Mouse (Mus musculus) layer of hippocampus, adult 8-10 months (tissue): ENCODE results near the gene Ntn3. TPM values are rescaled to one million over a fixed set of nuclear protein-coding genes. Genes with fewer than 3 reads are reported as not detected.
A peak's percentile ranks its signal among the peaks of the same experiment; 100 is the strongest.

Experiments used
- DNase-seq, 2 experiments: peaks; one replicate each; pipeline ENCODE4 v3.0.0; 2022; ENCODE audit warnings: low spot score in 2 of 2
- total RNA-seq, 4 experiments: library from RNA; stranded (reverse); gene quantifications; 2 replicates each; pipeline ENCODE4 v1.2.4; 2022

The Ntn3 gene
- 10 to 100 TPM in 1 of 4 experiments, 1 to 10 TPM in 3; 8.6 to 10.1 (median 9.3) TPM for total RNA-seq

DNA sequence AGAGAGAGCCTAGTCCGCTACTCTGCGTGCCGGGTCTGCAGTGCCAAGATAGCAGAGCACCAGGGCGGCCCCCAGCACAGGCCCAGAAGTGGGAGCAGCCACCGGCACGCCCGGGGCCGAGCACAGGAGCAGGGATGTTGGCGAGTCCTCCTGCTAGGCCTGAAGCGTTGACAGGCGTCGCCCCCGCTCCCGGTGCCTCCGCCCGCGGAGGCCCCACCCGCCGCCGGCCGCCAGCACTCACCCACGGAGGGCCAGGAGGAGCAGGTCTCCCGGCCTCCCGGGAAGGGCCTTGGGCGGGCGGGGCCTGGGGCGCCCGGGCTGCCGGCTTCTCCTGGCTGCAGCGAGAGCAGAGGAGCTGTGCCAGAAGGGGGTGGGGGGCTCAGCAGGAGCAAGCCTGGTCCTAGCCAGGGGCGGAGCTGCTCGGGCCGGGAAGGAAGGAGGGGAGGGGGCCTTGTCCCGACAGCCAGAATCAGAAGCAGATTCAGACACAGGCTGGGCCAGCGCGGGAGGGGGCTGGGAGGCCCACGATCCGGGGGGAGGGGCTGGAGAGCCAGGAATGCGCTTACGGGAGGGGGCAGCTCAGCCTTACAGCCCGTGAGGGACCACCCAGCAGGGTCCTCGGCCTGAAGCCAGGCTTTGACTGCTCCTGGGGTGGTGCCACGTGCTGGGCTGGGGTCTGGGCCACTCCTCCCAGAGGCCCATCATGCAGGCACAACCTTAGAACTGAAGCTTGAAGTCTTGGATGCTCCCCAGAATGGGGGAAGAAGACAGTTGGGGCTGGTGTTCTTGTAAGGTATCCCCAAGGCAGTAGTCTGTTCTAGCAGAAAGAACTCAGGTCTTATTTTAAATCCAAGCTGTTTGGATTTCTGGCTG lies at the start of gene Ntn3:
TSS of gene Ntn3 (minus strand) at position 489 of the 873 bp plus-strand sequence.
- DNase-seq = no peak

DNA sequence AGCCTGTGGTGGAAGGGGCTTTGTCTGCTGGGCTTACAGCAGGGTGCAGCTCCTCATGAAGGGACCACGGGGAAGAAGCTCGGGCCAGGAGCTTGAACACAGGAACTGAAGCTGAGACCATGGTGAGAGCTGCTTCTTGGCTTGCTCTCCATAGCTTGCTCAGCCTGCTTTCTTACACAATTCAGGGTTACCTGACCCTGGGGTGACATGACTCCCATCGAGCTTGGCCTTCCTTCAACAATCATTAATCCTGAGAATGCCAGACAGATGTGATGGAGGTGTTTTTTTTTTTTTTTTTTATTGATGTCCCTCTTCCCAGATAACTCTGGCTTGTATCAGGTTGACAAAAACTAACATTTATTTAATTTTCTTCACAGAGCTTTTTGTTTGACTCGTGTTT lies 49.6 kb upstream of the Ntn3 start:
- DNase-seq = no peak

- DNase-seq = no peak
Measured at GRCm38 (mm10) chr17:24252329-24252728, 43.0 kb upstream of the Ntn3 start.

GRCm38 (mm10) chr17:24251320-24252069 lies 42.2 kb upstream of the Ntn3 start, which contains the start of gene Ccnf:
TSS of gene Ccnf (minus strand) at chr17:24251484.
- DNase-seq = peak; percentile 95 to 96

DNA sequence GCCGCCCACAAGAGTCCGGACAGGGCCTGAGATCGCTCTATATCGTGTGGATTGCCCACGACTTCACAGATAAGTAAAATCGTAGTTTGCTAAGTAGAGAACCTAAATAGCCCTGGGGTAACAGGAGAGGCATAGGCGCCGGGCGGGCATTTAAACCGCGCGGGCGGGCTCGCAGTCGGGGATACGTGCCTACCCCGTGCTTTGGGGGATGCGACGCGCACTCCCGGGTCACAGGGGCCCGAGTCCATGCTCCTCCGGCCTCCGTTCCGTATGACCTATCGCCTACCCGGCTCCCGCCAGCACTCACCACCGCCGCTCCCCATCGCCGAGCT lies 41.6 kb upstream of the Ntn3 start:
- no peak for DNase-seq

DNA sequence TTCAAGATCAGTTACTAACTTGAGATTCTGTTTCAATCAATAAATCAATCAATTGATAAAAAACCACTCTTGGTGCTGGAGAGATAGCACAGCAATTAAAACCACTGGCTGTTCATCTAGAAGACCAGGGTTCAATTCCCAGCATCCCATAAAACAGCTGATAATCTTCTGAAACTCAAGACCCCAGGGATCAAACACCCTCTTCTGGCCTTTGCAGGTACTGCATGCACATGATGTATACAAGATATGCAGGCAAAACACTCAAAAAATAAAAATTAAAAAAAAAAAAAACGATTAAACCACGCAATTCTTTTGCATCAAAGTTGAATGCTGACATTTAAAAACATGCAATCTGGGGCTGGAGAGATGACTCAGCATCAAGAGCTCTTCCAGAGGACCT lies 39.3 kb upstream of the Ntn3 start:
- DNase-seq = no peak

- no peak for DNase-seq
Measured at GRCm38 (mm10) chr17:24244061-24244460, 34.7 kb upstream of the Ntn3 start.

DNA sequence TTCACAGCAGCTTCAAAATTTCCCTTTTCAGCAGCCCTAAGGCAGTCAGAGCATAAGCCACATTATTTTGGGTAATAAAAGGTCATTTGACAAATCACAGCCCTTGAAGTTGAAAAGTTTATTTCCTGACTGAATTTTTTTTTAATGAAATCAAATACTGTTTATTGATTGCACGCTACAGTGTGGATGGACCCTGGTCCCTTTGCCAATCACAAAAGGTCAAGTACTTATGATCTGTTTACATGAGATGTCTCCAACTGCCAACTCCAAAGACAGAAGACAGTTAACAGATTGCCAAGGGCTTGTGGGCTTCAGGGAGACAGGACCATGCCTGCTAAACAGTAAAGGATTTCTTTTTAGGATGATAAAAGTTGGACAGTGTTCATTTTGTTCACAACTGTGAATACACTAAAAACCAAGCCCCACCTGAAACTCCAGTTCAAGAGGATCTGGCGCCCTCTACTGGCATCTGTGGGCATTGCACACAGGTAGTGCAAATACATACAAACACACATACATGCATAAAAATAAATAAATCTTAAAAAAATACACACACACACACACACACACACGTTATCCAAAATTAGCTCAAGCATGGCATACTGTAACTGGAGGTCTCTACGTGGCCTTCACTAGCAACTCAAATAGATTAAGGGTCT lies 34.1 kb upstream of the Ntn3 start:
- no peak for DNase-seq

DNA sequence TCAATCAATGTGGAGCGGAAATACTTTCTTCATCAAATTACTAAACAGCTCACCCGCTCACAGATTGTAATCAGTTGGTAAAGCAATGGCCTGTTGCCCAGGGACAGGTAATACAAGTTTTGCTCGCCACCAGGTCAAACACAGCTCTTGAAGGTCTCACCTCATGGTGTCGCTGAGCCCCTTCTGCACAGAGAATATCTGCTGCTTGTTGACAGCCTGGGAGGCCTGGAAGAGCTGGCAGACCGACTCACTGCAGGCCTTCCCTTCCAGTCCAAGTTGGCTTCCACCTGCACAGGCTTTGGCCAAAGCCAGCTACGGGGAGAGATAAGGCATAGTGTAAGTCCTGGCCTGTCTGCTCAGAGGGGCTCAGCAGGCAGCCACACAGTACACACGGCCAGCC lies 27.6 kb upstream of the Ntn3 start:
- DNase-seq = no peak

- no peak for DNase-seq
Measured at GRCm38 (mm10) chr17:24236479-24236878, 27.1 kb upstream of the Ntn3 start.

DNA sequence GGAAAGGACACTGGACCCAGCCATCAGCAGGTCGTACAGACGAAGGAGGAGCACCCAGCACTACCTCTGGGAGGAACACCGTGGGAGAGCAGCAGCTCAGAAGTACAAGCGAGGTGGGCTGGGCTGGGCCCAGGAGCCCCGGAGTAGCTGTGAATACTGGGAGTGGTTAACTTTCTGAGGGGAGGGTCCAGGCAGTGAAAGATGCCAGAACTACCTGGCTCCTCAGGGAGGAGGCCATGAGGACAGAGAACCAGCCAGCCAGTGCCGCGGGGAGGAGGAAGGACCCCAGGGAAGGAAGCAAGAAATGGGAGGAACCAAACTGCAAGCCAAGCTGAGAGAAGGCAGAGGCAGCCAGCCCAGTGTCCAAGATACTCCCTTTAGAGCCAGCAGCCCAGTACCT lies 18.6 kb upstream of the Ntn3 start:
- no peak for DNase-seq

DNA sequence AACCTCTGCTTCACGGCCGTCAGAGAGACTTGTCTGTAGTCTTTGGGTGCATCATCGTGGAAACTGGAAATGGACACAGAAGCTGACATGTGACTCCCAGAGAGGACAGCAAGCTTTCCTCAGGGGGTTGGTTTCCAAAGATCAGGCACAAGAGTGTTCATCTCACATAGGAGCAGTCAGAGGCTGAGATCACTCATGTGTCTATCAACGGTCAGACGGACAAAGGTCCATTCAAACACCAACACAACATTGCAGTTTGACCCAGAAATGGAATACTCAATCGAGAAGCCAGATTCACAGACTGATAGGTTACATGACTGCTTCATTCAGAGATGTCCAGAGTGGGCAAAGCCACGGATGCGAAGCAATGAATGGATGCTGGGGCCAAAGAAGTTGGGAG lies 17.4 kb upstream of the Ntn3 start:
- DNase-seq = no peak

DNA sequence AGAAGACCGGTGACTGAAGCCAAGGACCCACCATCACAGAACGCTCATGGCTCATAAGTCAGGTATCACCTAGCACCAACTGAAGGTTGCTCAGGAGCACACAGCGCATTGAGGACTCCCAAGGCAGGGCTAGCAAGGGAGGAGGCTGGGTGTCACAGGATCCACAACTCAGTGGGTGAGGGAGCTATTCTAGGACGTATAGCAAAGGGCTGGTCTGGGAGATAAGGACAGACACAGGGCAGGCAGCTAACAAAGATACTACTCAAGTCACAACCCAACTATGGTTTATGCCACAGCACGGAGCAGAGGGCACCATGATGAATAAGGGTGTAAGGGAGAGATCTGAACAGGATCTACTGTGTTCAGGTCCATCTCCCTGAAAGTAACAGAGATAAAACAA lies 16.5 kb upstream of the Ntn3 start:
- no peak for DNase-seq

- no peak for DNase-seq
Measured at GRCm38 (mm10) chr17:24224741-24225140, 15.4 kb upstream of the Ntn3 start.

- DNase-seq = no peak
Measured at GRCm38 (mm10) chr17:24223513-24223912, 14.2 kb upstream of the Ntn3 start.

- no peak for DNase-seq
Measured at GRCm38 (mm10) chr17:24222653-24223052, 13.3 kb upstream of the Ntn3 start.

DNA sequence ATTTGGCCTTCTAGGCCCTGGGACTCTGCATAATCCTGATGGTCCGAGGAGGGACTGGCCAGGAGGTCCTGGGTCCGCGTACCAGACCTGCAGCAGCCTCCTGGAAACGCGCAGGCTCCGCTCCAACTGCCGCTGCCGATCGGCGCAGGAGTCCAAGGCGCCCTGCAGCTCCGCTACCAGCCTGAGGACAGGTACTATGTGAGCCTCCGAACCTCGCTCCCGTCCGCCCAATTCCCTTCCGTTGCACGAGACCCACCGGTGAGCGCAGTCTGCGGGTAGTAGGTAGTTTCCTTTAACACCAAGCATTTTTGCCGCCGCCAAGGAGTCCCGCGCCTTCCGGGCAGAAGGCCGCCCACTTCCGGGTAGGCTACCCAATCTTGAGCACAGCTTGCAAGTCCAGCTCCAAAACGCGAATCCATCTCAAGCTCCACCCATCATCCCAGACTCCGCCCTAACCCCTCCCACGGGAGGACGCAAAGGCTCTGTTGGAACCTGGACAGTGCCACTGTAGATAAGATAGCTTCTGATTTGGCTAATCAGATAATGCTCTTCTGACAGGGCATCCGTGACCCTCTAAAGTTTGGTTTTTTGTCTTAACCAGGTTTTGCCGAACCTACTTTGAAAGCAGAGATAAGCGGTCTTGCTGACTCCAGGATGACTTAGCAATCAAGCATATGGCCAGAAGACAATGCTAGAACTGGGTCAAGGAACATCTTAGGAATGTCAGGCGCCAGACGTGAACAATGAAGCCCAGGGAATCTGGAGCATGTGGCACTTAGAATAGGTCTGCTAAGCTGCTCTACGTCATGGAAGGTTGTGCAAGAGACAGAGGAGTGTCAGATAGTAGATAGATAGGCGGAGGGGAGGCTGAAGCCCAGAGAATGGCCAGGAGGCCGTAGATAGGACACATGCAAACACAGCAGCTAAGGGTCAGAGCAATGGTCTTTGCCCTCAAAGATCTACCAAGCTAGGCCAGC lies 11.4 kb upstream of the Ntn3 start, which contains the start of gene Tedc2:
TSS of gene Tedc2 (minus strand) at position 417 of the 977 bp plus-strand sequence.
- peak; percentile 90 to 92 for DNase-seq

- DNase-seq = no peak
Measured at GRCm38 (mm10) chr17:24216836-24217235, 7.5 kb upstream of the Ntn3 start.

DNA sequence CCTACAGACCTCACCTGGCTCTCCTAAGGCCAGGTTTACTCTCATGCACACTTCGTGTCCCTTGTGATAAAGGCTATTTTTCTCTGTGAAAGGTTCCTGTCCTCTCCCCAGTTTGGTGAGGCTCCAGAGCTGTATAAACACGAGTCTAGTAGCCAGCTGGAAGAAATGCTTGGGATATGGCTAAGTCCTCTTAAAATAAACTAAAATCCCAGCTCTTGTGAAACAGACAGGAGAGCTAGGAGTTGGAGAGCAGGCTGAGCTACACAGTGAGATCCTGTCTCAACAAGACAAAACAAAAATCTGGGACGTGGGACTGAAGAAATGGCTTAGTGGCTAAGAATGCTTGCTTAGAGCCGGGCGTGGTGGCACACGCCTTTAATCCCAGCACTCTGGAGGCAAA lies 3.9 kb upstream of the Ntn3 start:
- DNase-seq = no peak

GRCm38 (mm10) chr17:24212441-24213018 lies 3.2 kb upstream of the Ntn3 start:
- DNase-seq = no peak
